Mouse (Mus musculus) stomach, postnatal 0 days (tissue): ENCODE data around the gene Eva1b.

ENCODE experiments used
- CTCF ChIP-seq: IDR thresholded peaks from 2 replicates; pipeline ENCODE4 v1.5.1; 2016; ENCODE audit warnings: antibody characterized with exemption, low read depth, mild to moderate bottlenecking, moderate library complexity
- EP300 ChIP-seq: optimal IDR thresholded peaks from 2 replicates; pipeline ENCODE3; 2016; ENCODE audit warnings: antibody characterized with exemption

- no peak for TF ChIP-seq CTCF
- TF ChIP-seq EP300 = no peak
Measured at GRCm38 (mm10) chr4:126137773-126138172, 9.8 kb upstream of the Eva1b start.
